Mouse (Mus musculus) left cerebral cortex, postnatal 10 days (tissue): ENCODE measurements around the gene Scn2a. TPM values are rescaled to one million over a fixed set of nuclear protein-coding genes. Genes with fewer than 3 reads are reported as not detected.
"Not testable (repeated sequence)": the region's sequence is repeated elsewhere in the genome, so short reads cannot be mapped to it uniquely, and the experiment has no call there.

ENCODE experiments used
- DNase-seq, 2 experiments: peaks; one replicate each; pipeline ENCODE4 v3.0.0; 2021 to 2022; ENCODE audit warnings: low spot score in 2 of 2, mixed read lengths in 1 of 2; ENCODE audit errors: extremely low spot score in 1 of 2
- intact Hi-C: fragments of 180-260 bp; cut with DNase I; formaldehyde crosslinking; loops from one replicate; pipeline ENCODE4 v1.15.1; 2025
- total RNA-seq, 2 experiments: library from RNA; stranded (reverse); gene quantifications; 2 replicates each; pipeline ENCODE4 v1.2.3; 2021

Gene Scn2a
- total RNA-seq, 2 experiments from 2014 or later: 352 to 361 TPM

DNA sequence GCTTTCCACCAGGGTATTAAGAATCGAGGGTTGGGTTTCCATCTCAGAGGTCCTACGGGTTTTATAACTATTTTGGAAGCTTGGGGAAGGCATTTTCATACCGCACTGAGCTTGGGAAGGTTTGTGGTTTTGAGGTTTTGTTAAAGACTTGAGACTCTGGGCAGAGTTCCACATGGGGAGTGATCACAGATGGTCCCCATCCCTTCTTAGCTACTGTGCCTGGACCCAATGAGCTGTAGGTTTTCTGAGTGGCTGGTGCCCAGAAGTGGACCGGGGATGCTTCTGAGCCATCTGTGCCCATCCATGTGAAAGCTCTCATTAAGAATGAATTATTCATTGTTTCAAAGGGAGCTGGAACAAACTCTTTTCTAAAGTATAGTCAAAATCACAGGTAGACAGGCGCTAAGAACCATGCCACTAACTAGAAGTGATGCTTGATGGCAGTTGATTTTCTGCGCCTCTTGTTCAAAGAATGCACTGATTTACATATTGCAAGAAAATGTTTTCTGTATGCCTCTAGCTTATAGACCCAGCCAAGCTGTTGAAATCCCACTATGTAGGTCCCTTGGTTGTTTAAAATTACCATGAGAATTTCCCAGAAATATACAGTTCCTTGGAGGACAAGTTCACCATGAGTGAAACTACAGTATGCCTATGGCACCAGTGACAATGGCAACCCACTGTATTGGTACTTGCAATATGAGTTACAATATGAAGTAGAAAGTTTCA is 70.0 kb downstream of the Scn2a start:
- DNase-seq: peak; percentile 40 to 62

DNA sequence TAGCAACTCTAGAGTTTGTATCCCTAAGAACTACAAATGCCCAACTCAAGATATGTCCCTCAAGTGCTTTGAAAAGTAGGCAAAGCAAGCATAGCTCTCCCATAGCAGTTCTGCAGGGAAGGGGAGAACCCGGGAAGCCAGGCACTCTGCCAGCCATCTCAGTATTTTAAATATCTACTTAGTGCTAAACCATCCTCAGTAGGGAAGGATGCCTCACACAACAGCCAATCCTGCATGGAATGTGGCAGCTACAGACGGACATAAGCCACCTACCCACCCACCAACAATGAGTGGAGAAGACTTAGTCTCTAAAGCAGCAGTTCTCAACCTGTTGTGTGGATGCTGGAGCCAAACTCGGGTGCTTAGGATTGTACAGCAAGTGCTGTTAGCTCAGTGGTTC is 73.9 kb downstream of the Scn2a start:
- no peak for DNase-seq

More for the DNA sequence above, 70.0 kb downstream of the Scn2a start:
- intact Hi-C loops: no loop called here

GRCm38 (mm10) chr2:65695061-65695460 is 74.5 kb downstream of the Scn2a start:
- intact Hi-C loops: no loop called here

More for the DNA sequence above, 73.9 kb downstream of the Scn2a start:
- intact Hi-C loops: no loop called here

DNA sequence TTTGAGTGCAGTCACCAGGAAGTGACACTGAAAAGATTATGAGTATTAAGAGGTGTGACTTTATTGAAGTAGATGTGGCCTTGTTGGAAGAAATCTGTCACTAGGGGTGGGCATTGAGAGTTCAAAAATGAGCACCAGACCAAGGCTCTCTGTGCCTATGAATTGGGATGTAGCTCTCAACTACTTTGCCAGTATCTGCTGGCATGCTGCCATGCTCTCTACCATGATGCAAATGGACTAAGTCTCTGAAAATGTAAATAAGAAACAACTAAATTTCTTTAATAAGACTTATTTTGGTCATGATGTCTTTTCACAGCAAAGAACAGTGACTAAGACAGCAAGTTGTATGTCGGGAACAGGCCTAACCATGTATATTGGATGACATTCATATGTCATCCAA is 79.7 kb downstream of the Scn2a start:
- peak in 1 of 2 experiments; percentile 29 for DNase-seq

More at GRCm38 (mm10) chr2:65695061-65695460, 74.5 kb downstream of the Scn2a start:
- DNase-seq: no peak

DNA sequence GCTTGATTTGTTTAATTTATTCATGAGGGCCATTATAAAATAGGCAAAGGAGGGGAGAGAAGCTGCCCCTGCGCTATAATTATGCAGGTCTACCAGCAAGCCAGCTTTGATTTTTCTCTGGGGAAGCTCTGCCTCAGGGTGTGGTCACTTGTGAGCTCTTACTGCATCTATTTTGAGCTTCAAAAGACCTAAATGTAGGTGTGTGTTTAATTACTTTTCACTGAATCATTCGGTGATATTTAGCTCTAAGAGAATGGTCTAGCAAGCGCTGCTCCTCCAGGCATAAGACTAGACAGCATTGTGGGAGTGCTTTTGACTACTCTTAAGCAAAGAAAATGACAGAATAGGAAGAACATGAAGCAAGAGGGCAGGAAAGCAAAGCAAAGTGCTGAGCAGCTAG is 80.6 kb downstream of the Scn2a start:
- DNase-seq: no peak
- intact Hi-C loops: loop anchor here (10.0 kb wide), 1 partner anchor 54 kb away; no protein-coding TSS in a partner anchor

More for the DNA sequence above, 79.7 kb downstream of the Scn2a start:
- intact Hi-C loops: loop anchor here (10.0 kb wide), 1 partner anchor 55 kb away; no protein-coding TSS in a partner anchor

DNA sequence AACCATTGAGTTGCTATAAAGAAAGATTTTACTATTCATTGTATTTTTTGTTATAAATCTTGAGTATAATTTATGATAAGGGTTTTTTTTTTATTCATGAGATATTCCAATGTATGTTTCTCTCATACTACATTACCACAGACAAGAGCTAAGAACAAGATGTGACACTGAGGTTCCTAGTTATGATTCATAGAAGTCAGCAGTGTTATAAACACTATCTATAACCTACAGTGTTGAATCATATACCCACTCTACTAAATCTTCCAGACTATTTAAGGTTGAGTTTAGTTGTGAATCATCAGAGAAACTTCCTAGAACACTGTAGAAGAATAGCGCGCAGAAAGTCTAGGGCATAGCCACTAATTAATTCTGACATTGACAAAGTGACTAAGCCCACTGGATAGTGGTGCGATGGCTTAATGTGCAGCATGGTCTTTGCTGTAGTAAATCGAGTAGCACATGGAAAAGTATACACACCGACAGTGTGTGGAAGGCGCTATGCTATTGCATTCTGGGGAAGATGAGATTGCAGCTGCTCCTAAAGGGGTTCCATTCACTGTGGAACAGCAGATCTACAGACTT is 101.7 kb downstream of the Scn2a start:
- intact Hi-C loops: no loop called here
- no peak for DNase-seq

DNA sequence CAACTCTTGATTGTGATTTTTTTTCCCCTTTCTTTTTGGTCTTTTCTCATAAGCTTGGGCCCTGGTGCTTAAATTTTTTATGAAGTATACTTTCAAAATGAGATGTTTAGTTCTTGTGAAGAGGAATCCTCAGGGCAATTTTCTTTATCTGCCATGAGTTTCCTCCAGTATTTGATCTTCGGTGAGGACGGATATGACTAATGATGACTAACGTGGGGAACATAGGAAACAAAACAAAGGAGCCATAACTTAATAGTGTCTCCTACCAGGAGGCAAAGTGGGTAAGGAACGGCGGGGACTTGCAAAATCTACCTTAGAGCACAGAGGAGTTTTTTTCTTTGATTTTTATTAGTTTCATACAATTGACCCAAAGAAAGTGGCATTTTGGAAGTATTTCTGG is 124.8 kb downstream of the Scn2a start:
- no peak for DNase-seq
- intact Hi-C loops: no loop called here

- intact Hi-C loops: no loop called here
- DNase-seq: no peak
Observed at GRCm38 (mm10) chr2:65782442-65782841, 161.9 kb downstream of the Scn2a start.

DNA sequence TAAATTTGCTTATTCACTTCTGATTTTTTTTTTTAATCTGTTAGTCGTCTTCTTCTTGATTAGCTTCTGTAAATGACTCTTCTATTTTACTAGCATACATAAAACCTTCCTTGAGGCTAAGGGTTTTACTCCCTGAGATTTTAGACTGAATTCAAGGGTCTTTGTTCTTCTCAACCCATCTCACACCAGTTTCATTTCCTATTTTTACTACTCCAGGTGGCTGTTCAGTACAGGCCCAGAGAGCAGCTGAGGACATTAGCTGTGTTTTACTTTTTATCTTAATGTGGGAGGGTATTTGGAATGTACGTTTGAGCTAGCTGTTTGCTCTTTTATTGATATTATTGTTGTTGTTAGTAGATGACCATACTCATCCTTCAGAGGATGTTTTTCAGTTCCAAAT is 162.8 kb downstream of the Scn2a start:
- DNase-seq: no peak
- intact Hi-C loops: no loop called here

DNA sequence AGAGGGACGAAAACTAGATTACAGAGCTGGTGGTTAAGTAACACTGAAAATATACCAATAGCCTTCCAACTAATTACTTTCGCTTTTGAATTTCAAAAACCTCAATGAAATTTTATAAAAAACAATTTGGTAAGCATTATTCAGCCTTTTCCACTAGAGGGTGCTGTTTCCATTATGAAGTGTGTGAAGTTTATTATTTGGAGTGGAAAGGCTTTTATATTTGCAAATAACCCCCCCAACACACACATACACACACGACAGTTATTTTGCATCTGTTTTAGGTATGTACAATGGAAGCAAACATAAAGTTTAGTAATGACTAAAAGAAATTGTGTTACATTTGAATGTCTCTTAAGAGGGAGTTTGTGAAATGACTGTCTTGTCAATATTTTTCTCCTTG is 171.9 kb downstream of the Scn2a start:
- intact Hi-C loops: loop anchor here (2.0 to 5.0 kb wide), 2 partner anchors 250 to 390 kb away; no protein-coding TSS in a partner anchor
- DNase-seq: peak in 1 of 2 experiments; percentile 20

GRCm38 (mm10) chr2:65793593-65793992 is 173.0 kb downstream of the Scn2a start:
- intact Hi-C loops: loop anchor here (2.0 to 5.0 kb wide), 2 partner anchors 249 to 389 kb away; no protein-coding TSS in a partner anchor
- DNase-seq: no peak

GRCm38 (mm10) chr2:65801054-65801709 is 180.6 kb downstream of the Scn2a start:
- DNase-seq: no peak
- intact Hi-C loops: no loop called here

DNA sequence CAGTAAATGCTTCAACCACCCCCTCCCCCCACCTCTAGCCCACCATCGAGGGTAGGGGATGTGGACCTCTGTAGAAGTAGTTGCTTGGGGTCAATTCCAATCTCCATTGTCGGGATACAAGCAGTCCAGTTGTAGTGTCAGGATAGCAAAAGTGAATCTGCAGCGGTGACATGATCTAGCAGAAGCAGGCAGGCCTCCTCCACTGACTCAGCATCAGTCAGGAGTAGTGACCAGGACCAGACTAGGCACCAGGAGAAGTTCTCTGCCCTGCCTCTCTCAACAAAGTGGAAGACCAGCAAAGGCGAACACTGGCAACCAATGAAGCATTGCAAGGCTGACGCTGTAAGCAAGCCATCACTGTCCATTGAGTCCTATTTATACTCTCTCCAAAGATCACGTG is 186.0 kb downstream of the Scn2a start:
- intact Hi-C loops: no loop called here
- no peak for DNase-seq

GRCm38 (mm10) chr2:65811203-65811602 is 190.6 kb downstream of the Scn2a start:
- intact Hi-C loops, DNase-seq: not testable (repeated sequence)

Other genes with a start within 250 kb of the Scn2a start
- gene Scn3a, start 53.1 kb upstream of the Scn2a start, total RNA-seq: 10 to 100 TPM; 62.6 to 68.5 TPM
- 100 to 1,000 TPM in 1 of 2 experiments, 10 to 100 TPM in 1; 97.7 to 107 TPM for gene Csrnp3, start 225.0 kb downstream of the Scn2a start, total RNA-seq